Mouse (Mus musculus) erythroblast, embryonic 14.5 days (primary cell): ENCODE measurements around the gene Gm45837.

Experiments
- GATA1 ChIP-seq: IDR thresholded peaks from 2 replicates; pipeline ENCODE4 v1.6.1; 2012; ENCODE audit warnings: low read length, inconsistent platforms, mixed read lengths
- TAL1 ChIP-seq: IDR thresholded peaks from 3 replicates; pipeline ENCODE4 v1.6.1; 2012; ENCODE audit warnings: low read length, inconsistent platforms, mixed read lengths

- no peak for TF ChIP-seq TAL1
- TF ChIP-seq GATA1 = no peak
Observed at GRCm38 (mm10) chr7:101455141-101455540, 44.5 kb downstream of the Gm45837 start.
